ENCODE assay signal across 10 mouse cellular contexts in genomic region chr17:28657936-28658335, GRCm38 (mm10). TPM values are rescaled to one million over a fixed set of nuclear protein-coding genes. Genes with fewer than 3 reads are reported as not detected.
DNase-seq lines count a peak whose midpoint lies in the region; ATAC-seq and TF ChIP-seq lines count a peak whose summit lies in the region.
"Had no signal": no experiment of that assay in that cellular context is flagged by ENCODE, and none has a peak within 500 bp of the region (broad histone marks: within the 10 kb centered on the region; RNA-seq: fewer than 3 reads in every experiment).

No protein-coding gene starts in this region.

- peak overlapping the region; percentile 48 for H3K9ac ChIP-seq in MEL (ENCODE audit: control insufficient read depth, low read depth, low read length, poor library complexity, severe bottlenecking)
- no peak overlapping the region; the same call in 1 of the 2 replicates for H3K9ac ChIP-seq in forebrain, embryonic 11.5 days (ENCODE audit: low read length)
- H3K9ac ChIP-seq: embryonic facial prominence, embryonic 13.5 days; liver, embryonic 12.5 days had no signal

- peak; percentile 78; the same call in 1 of the 2 replicates for ATAC-seq in forebrain, embryonic 11.5 days (replicated peaks; ENCODE audit: low FRiP score)
- no peak for ATAC-seq in cerebellum, adult (ENCODE audit: insufficient number of reproducible peaks, low FRiP score, low TSS enrichment)
- ATAC-seq: liver, embryonic 12.5 days had no signal

- WGBS in forebrain, embryonic 11.5 days = 36% methylated on average over 4 of the region's 4 CpGs

- peaks cover 6 to 17% of the 10 kb centered on the region in 2 experiments for H3K4me1 ChIP-seq in MEL (ENCODE audit: control insufficient read depth in 1 of 2, insufficient read depth in 2 of 2, low read length in 2 of 2)
- no peaks in the 10 kb centered on the region for H3K4me1 ChIP-seq in forebrain, embryonic 11.5 days (replicated peaks; ENCODE audit: control insufficient read depth, insufficient read depth, low read length)
- H3K4me1 ChIP-seq: liver, embryonic 12.5 days had no signal

- peaks cover 0 to 6% of the 10 kb centered on the region in 2 experiments; a peak in 2 of 4 replicates for H3K36me3 ChIP-seq in MEL (ENCODE audit: control insufficient read depth in 1 of 2, insufficient read depth in 2 of 2, low read length in 2 of 2)
- no peaks in the 10 kb centered on the region for H3K36me3 ChIP-seq in forebrain, embryonic 11.5 days (ENCODE audit: control insufficient read depth, insufficient read depth, low read length)
- H3K36me3 ChIP-seq in myocyte (ENCODE audit: control insufficient read depth, insufficient read depth) = no peaks in the 10 kb centered on the region
- H3K36me3 ChIP-seq: embryonic facial prominence, embryonic 13.5 days; liver, embryonic 12.5 days had no signal

- peak; percentile 14 for DNase-seq in layer of hippocampus, adult 11-12 months (ENCODE audit: low spot score)
- DNase-seq in layer of hippocampus, postnatal 10 days (ENCODE audit: low spot score in 2 of 2) = no peak
- peak; percentile 95 for DNase-seq in MEL (ENCODE audit: low read depth, low spot score)
- DNase-seq in forebrain, embryonic 11.5 days (ENCODE audit: low spot score) = peak; percentile 54
- DNase-seq in heart, adult 18-20 months = no peak
- DNase-seq in right cerebral cortex, postnatal 14 days = no peak

- H3K27me3 ChIP-seq in MEL (ENCODE audit: control insufficient read depth in 1 of 2, insufficient read depth in 2 of 2, low read length in 2 of 2) (no peaks in the 10 kb centered on the region), myocyte (ENCODE audit: control insufficient read depth, insufficient read depth, insufficient read length) (peaks cover 25% of the 10 kb centered on the region)
- H3K27me3 ChIP-seq in forebrain, embryonic 11.5 days (ENCODE audit: control insufficient read depth, insufficient read depth, low read length) = no peaks in the 10 kb centered on the region
- H3K27me3 ChIP-seq: embryonic facial prominence, embryonic 13.5 days; liver, embryonic 12.5 days had no signal

- TF ChIP-seq RAD21 in MEL (IDR thresholded peaks at IDR 0.05; ENCODE audit: low read depth, low read length) = no peak

- H3K27ac ChIP-seq in MEL (ENCODE audit: control insufficient read depth, low read depth, low read length) = peak overlapping the region; percentile 79
- H3K27ac ChIP-seq in forebrain, embryonic 11.5 days (ENCODE audit: low read depth, low read length) = peak overlapping the region; percentile 66; the same call in 1 of the 2 replicates
- H3K27ac ChIP-seq: embryonic facial prominence, embryonic 13.5 days; liver, embryonic 12.5 days had no signal

- H3K4me3 ChIP-seq in MEL (ENCODE audit: control insufficient read depth in 1 of 2, insufficient read depth in 1 of 2, low read depth in 2 of 2, low read length in 2 of 2) (peak overlapping the region; percentile 21 to 30), myocyte (no peak overlapping the region)
- no peak overlapping the region for H3K4me3 ChIP-seq in forebrain, embryonic 11.5 days (ENCODE audit: low read depth, low read length)
- H3K4me3 ChIP-seq: embryonic facial prominence, embryonic 13.5 days; liver, embryonic 12.5 days had no signal

- H3K79me2 ChIP-seq in MEL (ENCODE audit: control insufficient read depth, insufficient read depth, low read length, poor library complexity) (no peaks in the 10 kb centered on the region; the same call in 1 of the 2 replicates), myocyte (ENCODE audit: control insufficient read depth, insufficient read depth) (no peaks in the 10 kb centered on the region)

- TF ChIP-seq POLR2A in MEL (IDR thresholded peaks at IDR 0.05; ENCODE audit: control insufficient read depth in 1 of 2, insufficient read depth in 1 of 2, low read depth in 1 of 2, low read length in 2 of 2, poor library complexity in 1 of 2) (no peak), myocyte (IDR thresholded peaks at IDR 0.05; ENCODE audit: insufficient read length, low read depth) (no peak)

- no peak overlapping the region for H3ac ChIP-seq in myocyte (ENCODE audit: control insufficient read depth, insufficient read length)

- H3K9me3 ChIP-seq in MEL (replicated peaks; ENCODE audit: insufficient read depth, low read length) = no peaks in the 10 kb centered on the region
- no peaks in the 10 kb centered on the region for H3K9me3 ChIP-seq in forebrain, embryonic 11.5 days (ENCODE audit: control insufficient read depth, low read length)
- H3K9me3 ChIP-seq: embryonic facial prominence, embryonic 13.5 days; liver, embryonic 12.5 days had no signal

- H3K4me2 ChIP-seq in forebrain, embryonic 11.5 days (ENCODE audit: low read depth, low read length, severe bottlenecking) = no peak overlapping the region
- no peak overlapping the region for H3K4me2 ChIP-seq in myocyte (ENCODE audit: low read depth)
- H3K4me2 ChIP-seq: embryonic facial prominence, embryonic 13.5 days; liver, embryonic 12.5 days had no signal

- TF ChIP-seq CTCF in MEL (IDR thresholded peaks at IDR 0.05 in 2 of 3, conservative IDR thresholded peaks at IDR 0.05 in 1 of 3; ENCODE audit: control insufficient read depth in 1 of 3, insufficient read depth in 1 of 3, low read depth in 2 of 3, low read length in 3 of 3, poor library complexity in 1 of 3, severe bottlenecking in 1 of 3) = no peak

- TF ChIP-seq EP300 in MEL (IDR thresholded peaks at IDR 0.05; ENCODE audit: low read depth in 1 of 2, low read length in 2 of 2) = peak; percentile 60 to 64

TF ChIP-seq in MEL, 35 proteins besides CTCF, POLR2A, EP300 and RAD21 (continues in another document):
- TF ChIP-seq KAT2A (conservative IDR thresholded peaks at IDR 0.05; ENCODE audit: low read depth, low read length) = no peak
- peak; percentile 15; the same call in 1 of the 2 replicates for TF ChIP-seq GATA1 (IDR thresholded peaks at IDR 0.05; ENCODE audit: low read depth, low read length)
- no peak for TF ChIP-seq POLR2AphosphoS5 (IDR thresholded peaks at IDR 0.05; ENCODE audit: borderline replicate concordance, low read depth, low read length)
- no peak for TF ChIP-seq MYB (IDR thresholded peaks at IDR 0.05; ENCODE audit: low read depth, low read length)
- peak; percentile 71 for TF ChIP-seq TCF12 (IDR thresholded peaks at IDR 0.05; ENCODE audit: low read depth, low read length)
- no peak for TF ChIP-seq ZKSCAN1 (IDR thresholded peaks at IDR 0.05; ENCODE audit: low read depth, low read length)
- TF ChIP-seq TBP (IDR thresholded peaks at IDR 0.05; ENCODE audit: low read depth, low read length) = no peak
- no peak for TF ChIP-seq POLR2AphosphoS2 (IDR thresholded peaks at IDR 0.05; ENCODE audit: low read length)
- TF ChIP-seq JUND (IDR thresholded peaks at IDR 0.05; ENCODE audit: low read depth, low read length) = no peak
- TF ChIP-seq MAFK (IDR thresholded peaks at IDR 0.05; ENCODE audit: borderline replicate concordance, low read depth, low read length) = no peak
- peak; percentile 96 for TF ChIP-seq USF1 (IDR thresholded peaks at IDR 0.05; ENCODE audit: low read depth, low read length)
- peak; percentile 70 for TF ChIP-seq TAL1 (IDR thresholded peaks at IDR 0.05; ENCODE audit: low read length)

TF ChIP-seq in myocyte, 11 proteins besides CTCF, POLR2A, EP300 and RAD21:
- peak; percentile 12 for TF ChIP-seq USF1 (IDR thresholded peaks at IDR 0.05; ENCODE audit: low read depth)
- no peak for TF ChIP-seq CEBPB (IDR thresholded peaks at IDR 0.05; ENCODE audit: insufficient read depth, poor library complexity, severe bottlenecking)

RNA-seq across cellular contexts. Expression of gene Slc26a8, which starts 32.1 kb away (rescaled TPM):
- 1 to 10 TPM; 7.4 to 9.0 TPM for total RNA-seq in layer of hippocampus, postnatal 10 days (2021)
- total RNA-seq in MEL (2012; rRNA removed) = 0.58 and 0.69 TPM in 2 replicates
- polyA plus RNA-seq in MEL (2012; ENCODE audit: insufficient read depth in 1 of 2, insufficient read length in 2 of 2, low read depth in 1 of 2, low replicate concordance in 2 of 2, missing spikeins in 1 of 2) = 1 to 10 TPM in 1 of 2 experiments, not detected in 1; 1.6 TPM
- polyA plus RNA-seq in forebrain, embryonic 11.5 days (2014; fragmentation: Nextera tagmentation; extraction: Ambion mirVana) = 0.49 and 1.0 TPM in 2 replicates
- not detected for polyA plus RNA-seq in myocyte (2012; fragmentation: generic; extraction: Trizol)
- total RNA-seq in heart, adult 18-20 months (2021) = under 1 TPM in 1 of 2 experiments, not detected in 1; 0.39 TPM

RNA-seq across cellular contexts. Expression of gene Mapk14, which starts 33.2 kb away (rescaled TPM):
- 10 to 100 TPM; 55.4 to 60.4 TPM for total RNA-seq in layer of hippocampus, postnatal 10 days (2021)
- 61.5 and 67.3 TPM in 2 replicates for total RNA-seq in MEL (2012; rRNA removed)
- 10 to 100 TPM in 1 of 2 experiments, not detected in 1; 93.2 TPM for polyA plus RNA-seq in MEL (2012; ENCODE audit: insufficient read depth in 1 of 2, insufficient read length in 2 of 2, low read depth in 1 of 2, low replicate concordance in 2 of 2, missing spikeins in 1 of 2)
- 51.7 and 52.3 TPM in 2 replicates for polyA plus RNA-seq in forebrain, embryonic 11.5 days (2014; fragmentation: Nextera tagmentation; extraction: Ambion mirVana)
- polyA plus RNA-seq in myocyte (2012; fragmentation: generic; extraction: Trizol) = 34.6 TPM
- total RNA-seq in heart, adult 18-20 months (2021) = 10 to 100 TPM; 51.3 to 59.4 TPM

RNA-seq across cellular contexts. Expression of gene Srpk1, which starts 35.4 kb away (rescaled TPM):
- 100 to 1,000 TPM; 103 to 105 TPM for total RNA-seq in layer of hippocampus, postnatal 10 days (2021)
- total RNA-seq in MEL (2012; rRNA removed) = 125 and 138 TPM in 2 replicates
- polyA plus RNA-seq in MEL (2012; ENCODE audit: insufficient read depth in 1 of 2, insufficient read length in 2 of 2, low read depth in 1 of 2, low replicate concordance in 2 of 2, missing spikeins in 1 of 2) = 100 to 1,000 TPM; 119 to 211 TPM
- 135 and 141 TPM in 2 replicates for polyA plus RNA-seq in forebrain, embryonic 11.5 days (2014; fragmentation: Nextera tagmentation; extraction: Ambion mirVana)
- 18.2 TPM for polyA plus RNA-seq in myocyte (2012; fragmentation: generic; extraction: Trizol)
- total RNA-seq in heart, adult 18-20 months (2021) = 10 to 100 TPM; 33.7 to 36.3 TPM

Comparison
In these comparisons a context has a peak if more than half of its experiments do, and no peak if none do; other contexts are left out.
1. DNase-seq: peak in layer of hippocampus, adult 11-12 months (single experiment), MEL (single experiment) and forebrain, embryonic 11.5 days (single experiment); none in layer of hippocampus, postnatal 10 days (0 of 2), heart, adult 18-20 months (0 of 2) and right cerebral cortex, postnatal 14 days (single experiment).
2. H3K4me3 ChIP-seq: peak in MEL (2 of 2); none in forebrain, embryonic 11.5 days (single experiment) and myocyte (single experiment).